Mouse (Mus musculus) liver, embryonic 14.5 days (tissue): ENCODE data around the gene Psmb3. TPM values are rescaled to one million over a fixed set of nuclear protein-coding genes. Genes with fewer than 3 reads are reported as not detected.
A peak's percentile ranks its signal among the peaks of the same experiment; 100 is the strongest.
"Not testable (repeated sequence)": the region's sequence is repeated elsewhere in the genome, so short reads cannot be mapped to it uniquely, and the experiment has no call there.

ENCODE experiments used
- ATAC-seq: fragments of 200-750 bp; cut with Nextera tagmentation; 2 replicates; pipeline ENCODE4 v1.8.0; 2017; ENCODE audit warnings: moderate number of reproducible peaks, mild to moderate bottlenecking, moderate library complexity; ENCODE audit not compliant: insufficient read depth
- DNase-seq, 3 experiments: peaks; one replicate each; pipeline ENCODE4 v3.0.0-alpha.2; 2012 to 2013; ENCODE audit warnings: low read depth in 3 of 3, low spot score in 3 of 3
- H3K27ac ChIP-seq: fragments of 300-500 bp; sonication (generic); 2 replicates; pipeline ENCODE4 v1.5.1; 2014; ENCODE audit warnings: moderate library complexity, mild to moderate bottlenecking, control low read depth, inconsistent platforms
- H3K27me3 ChIP-seq: fragments of 300-500 bp; sonication (generic); 2 replicates; pipeline ENCODE4 v1.6.1; 2014; ENCODE audit warnings: mild to moderate bottlenecking, low read length, moderate library complexity; ENCODE audit not compliant: control insufficient read depth, insufficient read depth
- H3K36me3 ChIP-seq: fragments of 300-500 bp; sonication (generic); replicated peaks from 2 replicates; pipeline ENCODE4 v1.6.1; 2014; ENCODE audit warnings: low read depth; ENCODE audit not compliant: control insufficient read depth, insufficient read depth
- H3K4me1 ChIP-seq, 2 experiments: fragments of 200-500 bp in 1 of 2; fragments of 300-500 bp in 1 of 2; sonication (generic) in 1 of 2; replicated peaks; 2 replicates each; pipeline ENCODE4 v1.6.1; 2012 to 2014; ENCODE audit warnings: antibody characterized with exemption in 1 of 2, inconsistent platforms in 1 of 2, low read length in 1 of 2; ENCODE audit not compliant: control insufficient read depth in 2 of 2, insufficient read depth in 2 of 2
- H3K4me2 ChIP-seq: fragments of 300-500 bp; sonication (generic); 2 replicates; pipeline ENCODE4 v1.6.1; 2014; ENCODE audit warnings: low read depth, mild to moderate bottlenecking, control low read depth, moderate library complexity
- H3K4me3 ChIP-seq, 2 experiments: fragments of 200-500 bp in 1 of 2; fragments of 300-500 bp in 1 of 2; sonication (generic) in 1 of 2; 2 replicates each; pipeline ENCODE4 v1.5.1; 2012 to 2014; ENCODE audit warnings: low read depth in 2 of 2, low read length in 2 of 2, mild to moderate bottlenecking in 2 of 2, control low read depth in 1 of 2, inconsistent platforms in 1 of 2, moderate library complexity in 1 of 2; ENCODE audit not compliant: insufficient read depth in 1 of 2
- H3K9ac ChIP-seq: fragments of 300-500 bp; sonication (generic); replicated peaks from 2 replicates; pipeline ENCODE4 v1.6.1; 2014; ENCODE audit warnings: mild to moderate bottlenecking, control low read depth, moderate library complexity
- H3K9me3 ChIP-seq: fragments of 300-500 bp; sonication (generic); 2 replicates; pipeline ENCODE4 v1.6.1; 2016; ENCODE audit warnings: low read length, mixed read lengths; ENCODE audit not compliant: control insufficient read depth
- CTCF ChIP-seq: IDR thresholded peaks from 2 replicates; pipeline ENCODE4 v1.5.1; 2016; ENCODE audit warnings: antibody characterized with exemption, low read depth, control low read depth
- EP300 ChIP-seq: IDR thresholded peaks from 2 replicates; pipeline ENCODE4 v1.6.1; 2016; ENCODE audit warnings: antibody characterized with exemption, low read depth
- WGBS: fragments of 180-500 bp; shearing (Covaris S2); extraction: QIAGEN DNeasy Blood & Tissue Kit; methylation state at CpG from one replicate; pipeline ENCODE4 v1.1.7; 2014; ENCODE audit not compliant: insufficient replicate concordance; 5-methylcytosine and 5-hydroxymethylcytosine counted together
- polyA plus RNA-seq, 2 experiments: library from polyadenylated mRNA; depleted of rRNA in 1 of 2; stranded (reverse) in 1 of 2; unstranded in 1 of 2; fragments of >200 nt; fragmentation: Nextera tagmentation in 1 of 2; extraction: Ambion mirVana in 1 of 2; gene quantifications; 2 replicates each; pipeline versions ENCODE4 v1.2.1 to v1.2.3; 2012 to 2014

Gene Psmb3
- polyA plus RNA-seq, 2 experiments, result 197 to 330 TPM

- peaks cover 44% of the 10 kb centered on the region for H3K27me3 ChIP-seq
- H3K4me3 ChIP-seq, result peak overlapping the region in 1 of 2 experiments; percentile 75; a peak in 3 of 4 replicates
- peak overlapping the region; percentile 83 for H3K4me2 ChIP-seq
- H3K9ac ChIP-seq, result no peak overlapping the region
- ATAC-seq, result no peak
- H3K27ac ChIP-seq, result no peak overlapping the region
- H3K4me1 ChIP-seq, result peaks cover 3 to 18% of the 10 kb centered on the region in 2 experiments; a peak in 2 of 4 replicates
- H3K36me3 ChIP-seq, result 0 out of 2 replicates have a peak, but pooled peaks cover 1% of the 10 kb centered on the region
- TF ChIP-seq CTCF, result no peak
- TF ChIP-seq EP300, result no peak
- WGBS, result 35% methylated on average over 15 of the region's 15 CpGs
- no peak for DNase-seq
- no peaks in the 10 kb centered on the region for H3K9me3 ChIP-seq
Measured at GRCm38 (mm10) chr11:97701581-97702392, 1.4 kb upstream of the Psmb3 start.

DNA sequence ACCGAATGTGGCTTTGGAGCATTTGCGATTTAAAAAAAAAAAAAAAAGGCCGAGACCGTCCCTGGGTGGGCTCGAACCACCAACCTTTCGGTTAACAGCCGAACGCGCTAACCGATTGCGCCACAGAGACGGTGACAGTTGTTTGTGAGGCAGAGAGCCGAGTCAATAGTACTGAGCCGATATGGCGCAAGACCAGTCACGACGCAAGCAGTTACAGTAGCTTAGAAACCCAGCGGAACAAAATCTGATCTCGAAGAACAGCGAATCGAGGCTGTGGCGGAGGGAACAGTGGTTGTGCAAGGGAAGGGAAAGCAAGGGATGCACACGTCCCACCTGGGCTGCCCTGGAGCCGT lies 830 bp upstream of the Psmb3 start:
- DNase-seq (peak; percentile 65 to 71 (median 67)), ATAC-seq (peak; percentile 2; the same call in 1 of the 2 replicates)
- TF ChIP-seq EP300 (0 out of 2 replicates have a peak, but pooled peaks have one; percentile 13), CTCF (no peak)
- under 1% methylated on average over 24 of the region's 24 CpGs for WGBS
- H3K27ac ChIP-seq, result no peak overlapping the region
- peaks cover 44% of the 10 kb centered on the region for H3K27me3 ChIP-seq
- no peaks in the 10 kb centered on the region for H3K9me3 ChIP-seq
- peaks cover 6% of the 10 kb centered on the region for H3K36me3 ChIP-seq
- peak overlapping the region; percentile 75 to 96 for H3K4me3 ChIP-seq
- peaks cover 3 to 18% of the 10 kb centered on the region in 2 experiments; a peak in 2 of 4 replicates for H3K4me1 ChIP-seq
- peak overlapping the region; percentile 28 for H3K9ac ChIP-seq
- peak overlapping the region; percentile 83 for H3K4me2 ChIP-seq

- not testable (repeated sequence) for H3K4me1 ChIP-seq, H3K27me3 ChIP-seq, H3K9ac ChIP-seq, DNase-seq, ATAC-seq, H3K9me3 ChIP-seq, H3K27ac ChIP-seq, H3K4me2 ChIP-seq, H3K4me3 ChIP-seq
- TF ChIP-seq CTCF, result peak; percentile 13; the same call in 1 of the 2 replicates
- WGBS, result 67% methylated on average over 2 of the region's 2 CpGs
- H3K36me3 ChIP-seq, result peaks cover 12% of the 10 kb centered on the region
Measured at GRCm38 (mm10) chr11:97710067-97710466, 6.9 kb downstream of the Psmb3 start.

GRCm38 (mm10) chr11:97711200-97711900 lies 8.2 kb downstream of the Psmb3 start:
- Histone ChIP-seq H3K9me3 (no peaks in the 10 kb centered on the region), H3K4me1 (no peaks in the 10 kb centered on the region; a peak in 1 of 4 replicates), H3K36me3 (peaks cover 12% of the 10 kb centered on the region), H3K27me3 (no peaks in the 10 kb centered on the region), H3K9ac (no peak overlapping the region), H3K4me3 (no peak overlapping the region), H3K4me2 (no peak overlapping the region), H3K27ac (no peak overlapping the region)
- ATAC-seq, result no peak
- WGBS, result 60% methylated on average over 13 of the region's 13 CpGs
- DNase-seq, result no peak
- no peak for TF ChIP-seq CTCF
- no peak for TF ChIP-seq EP300

DNA sequence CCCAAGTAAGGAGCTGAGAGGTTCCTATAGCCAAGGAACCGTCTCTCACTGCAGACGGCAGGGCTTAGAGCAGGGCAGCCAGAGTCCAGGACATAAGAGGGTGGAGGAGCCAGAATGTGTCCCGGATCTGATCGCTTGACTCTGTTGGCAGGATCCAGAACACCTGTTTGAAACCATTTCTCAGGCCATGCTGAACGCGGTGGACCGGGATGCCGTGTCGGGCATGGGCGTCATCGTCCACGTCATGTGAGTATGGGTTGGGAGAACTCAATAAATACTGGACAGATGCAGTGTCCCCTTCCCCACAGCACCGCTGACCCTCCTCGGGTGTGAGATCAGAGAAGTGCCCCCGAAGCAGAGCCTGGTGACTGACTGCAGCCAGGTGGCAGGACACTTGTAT lies 9.1 kb downstream of the Psmb3 start:
- H3K27ac ChIP-seq, result no peak overlapping the region
- ATAC-seq (no peak), DNase-seq (no peak)
- 90% methylated on average over 15 of the region's 15 CpGs for WGBS
- TF ChIP-seq EP300, result no peak
- no peak for TF ChIP-seq CTCF
- H3K4me2 ChIP-seq, result no peak overlapping the region
- H3K27me3 ChIP-seq, result no peaks in the 10 kb centered on the region
- no peak overlapping the region for H3K4me3 ChIP-seq
- no peak overlapping the region for H3K9ac ChIP-seq
- H3K4me1 ChIP-seq, result no peaks in the 10 kb centered on the region; a peak in 1 of 4 replicates
- H3K9me3 ChIP-seq, result no peaks in the 10 kb centered on the region
- peaks cover 7% of the 10 kb centered on the region for H3K36me3 ChIP-seq
